Mouse (Mus musculus) ES-Bruce4 (cell line): ENCODE data around the gene Paqr3. TPM values are rescaled to one million over a fixed set of nuclear protein-coding genes. Genes with fewer than 3 reads are reported as not detected.

ENCODE experiments used
- H3K27ac ChIP-seq: 2 replicates; pipeline ENCODE4 v1.5.1; 2012; ENCODE audit warnings: low read length, inconsistent platforms; ENCODE audit not compliant: insufficient read depth
- H3K27me3 ChIP-seq: 2 replicates; pipeline ENCODE4 v1.6.1; 2012; ENCODE audit warnings: mild to moderate bottlenecking, low read length, inconsistent platforms; ENCODE audit not compliant: control insufficient read depth, poor library complexity, insufficient read depth, severe bottlenecking
- H3K36me3 ChIP-seq: 2 replicates; pipeline ENCODE4 v1.6.1; 2012; ENCODE audit warnings: inconsistent platforms, mild to moderate bottlenecking, low read length, moderate library complexity; ENCODE audit not compliant: control insufficient read depth, poor library complexity, insufficient read depth, severe bottlenecking
- H3K4me1 ChIP-seq: one replicate; pipeline ENCODE4 v1.8.1; 2011; ENCODE audit warnings: low read length; ENCODE audit not compliant: control insufficient read depth, insufficient read depth
- H3K4me3 ChIP-seq: 2 replicates; pipeline ENCODE4 v1.5.1; 2011; ENCODE audit warnings: low read depth, mild to moderate bottlenecking, low read length
- H3K9ac ChIP-seq: 2 replicates; pipeline ENCODE4 v1.6.1; 2012; ENCODE audit warnings: low read depth, mild to moderate bottlenecking, inconsistent platforms; ENCODE audit not compliant: poor library complexity, severe bottlenecking
- H3K9me3 ChIP-seq: replicated peaks from 2 replicates; pipeline ENCODE4 v1.6.1; 2012; ENCODE audit warnings: mild to moderate bottlenecking, low read length, inconsistent platforms; ENCODE audit not compliant: control insufficient read depth, poor library complexity, insufficient read depth, severe bottlenecking
- CTCF ChIP-seq: IDR thresholded peaks from one replicate; pipeline ENCODE4 v1.8.1; 2011; ENCODE audit warnings: low read depth, low read length
- EP300 ChIP-seq: IDR thresholded peaks from 2 replicates; pipeline ENCODE4 v1.6.1; 2011; ENCODE audit warnings: low read depth, low read length; ENCODE audit not compliant: insufficient read depth
- POLR2A ChIP-seq: IDR thresholded peaks from one replicate; pipeline ENCODE4 v1.8.1; 2011; ENCODE audit warnings: low read length; ENCODE audit not compliant: insufficient read depth
- polyA plus RNA-seq: library from polyadenylated mRNA; stranded (reverse); fragments of >200 nt; gene quantifications from 2 replicates; pipeline ENCODE4 v1.2.4, GENCODE M21; 2011; ENCODE audit warnings: low read depth; ENCODE audit not compliant: missing spikeins, insufficient read depth, insufficient read length

The Paqr3 gene
- polyA plus RNA-seq, 1 experiment = 13.4 TPM

DNA sequence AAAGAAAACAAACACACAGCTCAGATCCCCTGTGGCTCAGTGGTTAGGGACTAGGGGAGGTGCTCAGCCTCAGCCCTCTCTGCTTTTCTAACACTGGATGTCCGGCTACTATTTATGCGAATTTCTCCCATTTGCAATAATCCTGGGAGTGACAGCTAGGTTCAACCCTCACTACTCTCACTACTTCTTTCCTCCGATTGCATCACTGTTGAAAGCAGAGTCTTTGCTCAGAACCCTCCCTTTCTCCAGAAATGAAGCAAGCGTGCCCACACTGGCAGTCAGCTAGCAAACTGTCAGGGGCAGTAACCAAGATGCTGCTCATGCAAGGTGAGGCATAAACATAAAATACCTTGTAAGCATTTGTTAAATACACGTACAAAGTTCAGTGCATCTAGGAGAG is 3.1 kb downstream of the Paqr3 start:
- Histone ChIP-seq H3K9me3 (no peaks in the 10 kb centered on the region), H3K9ac (no peak overlapping the region), H3K27ac (no peak overlapping the region), H3K4me3 (no peak overlapping the region), H3K36me3 (no peaks in the 10 kb centered on the region), H3K4me1 (peaks cover 2% of the 10 kb centered on the region), H3K27me3 (no peaks in the 10 kb centered on the region)
- TF ChIP-seq CTCF = no peak
- TF ChIP-seq EP300 = no peak
- TF ChIP-seq POLR2A = no peak

DNA sequence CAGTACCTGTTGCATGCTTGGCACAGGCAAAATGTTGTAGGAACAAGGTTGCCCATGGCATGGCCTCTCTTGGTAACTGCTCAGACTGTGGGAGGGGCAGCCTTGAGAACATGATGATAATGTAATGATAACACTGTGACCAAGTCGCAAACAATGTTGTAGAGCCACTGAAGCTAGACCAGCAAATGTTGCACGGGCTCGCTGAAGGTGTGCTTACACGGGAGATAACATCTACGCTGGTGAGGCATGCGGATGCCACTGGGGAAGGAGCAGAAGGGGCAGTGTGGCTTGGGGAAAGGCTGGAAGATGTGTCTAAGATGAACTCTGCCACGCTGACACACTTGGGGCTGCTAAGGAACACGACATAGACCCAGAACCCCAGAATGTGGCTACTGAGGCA is 11.4 kb downstream of the Paqr3 start:
- no peak for TF ChIP-seq CTCF
- no peak for TF ChIP-seq POLR2A
- no peak for TF ChIP-seq EP300
- Histone ChIP-seq H3K27me3 (no peaks in the 10 kb centered on the region), H3K27ac (no peak overlapping the region), H3K4me1 (no peaks in the 10 kb centered on the region), H3K36me3 (no peaks in the 10 kb centered on the region; the same call in 1 of the 2 replicates), H3K9me3 (no peaks in the 10 kb centered on the region), H3K4me3 (no peak overlapping the region), H3K9ac (no peak overlapping the region)

DNA sequence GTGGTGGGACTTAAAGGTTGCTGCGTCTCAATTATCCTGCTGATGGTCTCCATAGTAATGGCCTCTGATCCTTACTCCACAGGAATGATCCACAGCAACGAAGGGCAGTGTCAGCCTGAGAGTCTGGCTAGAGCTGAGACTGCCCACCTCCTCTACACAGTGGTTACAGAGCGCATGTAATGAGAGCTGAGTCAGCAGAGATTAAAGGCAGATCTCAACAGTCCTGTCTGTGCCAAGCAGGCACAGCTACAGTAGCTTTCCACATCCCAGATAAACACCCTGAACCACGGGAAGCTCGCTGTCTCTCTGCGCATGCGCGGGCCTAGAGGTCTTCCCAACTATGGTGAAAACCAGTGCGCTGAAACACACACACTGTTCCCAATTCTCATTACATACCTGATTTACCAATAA is 13.8 kb downstream of the Paqr3 start:
- Histone ChIP-seq H3K9me3 (no peaks in the 10 kb centered on the region), H3K4me3 (no peak overlapping the region), H3K27ac (no peak overlapping the region), H3K27me3 (no peaks in the 10 kb centered on the region), H3K4me1 (no peaks in the 10 kb centered on the region), H3K9ac (no peak overlapping the region), H3K36me3 (no peaks in the 10 kb centered on the region; the same call in 1 of the 2 replicates)
- TF ChIP-seq EP300 (no peak), CTCF (no peak), POLR2A (no peak)

DNA sequence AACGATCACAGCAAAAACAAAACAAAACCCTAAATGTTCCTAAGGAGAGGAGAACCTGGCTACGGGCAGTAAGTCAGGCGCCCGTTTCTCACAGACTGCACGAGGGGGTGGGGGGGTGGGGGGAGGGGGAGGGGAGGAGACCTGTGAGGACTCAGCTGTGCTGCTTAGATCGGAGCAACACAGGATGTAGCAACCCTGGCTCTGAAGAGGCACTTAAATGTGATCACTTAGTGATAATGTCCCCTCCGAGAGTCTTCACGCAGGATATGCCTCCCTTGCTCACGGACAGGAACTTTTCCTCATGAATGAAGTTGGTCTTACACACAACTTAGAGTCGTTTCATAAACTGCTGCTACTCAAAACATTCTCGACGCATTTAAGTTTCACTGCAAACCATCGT is 16.1 kb downstream of the Paqr3 start:
- no peaks in the 10 kb centered on the region for H3K27me3 ChIP-seq
- H3K9ac ChIP-seq = no peak overlapping the region
- no peak overlapping the region for H3K4me3 ChIP-seq
- H3K27ac ChIP-seq = no peak overlapping the region
- TF ChIP-seq EP300 = no peak
- no peak for TF ChIP-seq POLR2A
- TF ChIP-seq CTCF = no peak
- no peaks in the 10 kb centered on the region for H3K9me3 ChIP-seq
- no peaks in the 10 kb centered on the region for H3K4me1 ChIP-seq
- no peaks in the 10 kb centered on the region; the same call in 1 of the 2 replicates for H3K36me3 ChIP-seq

DNA sequence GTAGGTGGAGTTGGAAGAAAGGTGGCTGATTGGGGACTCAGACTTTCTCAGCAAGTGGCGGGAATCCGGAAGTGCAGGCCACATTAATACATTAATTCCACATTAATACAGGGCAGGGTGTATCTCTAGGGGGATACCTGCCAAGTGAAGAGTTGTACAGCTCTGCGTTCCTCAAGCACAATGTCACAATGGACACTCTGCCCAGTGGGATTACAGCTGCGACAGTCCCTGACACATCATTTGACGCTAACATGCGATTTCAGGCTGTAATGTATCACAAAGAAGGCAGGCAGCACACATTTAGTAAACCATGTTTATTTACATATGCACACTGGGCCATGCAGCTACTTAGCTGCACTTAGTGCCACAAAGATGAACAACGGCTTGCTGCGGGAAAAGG is 18.4 kb downstream of the Paqr3 start:
- TF ChIP-seq EP300 (no peak), POLR2A (no peak), CTCF (no peak)
- H3K9me3 ChIP-seq = no peaks in the 10 kb centered on the region
- no peak overlapping the region for H3K27ac ChIP-seq
- H3K27me3 ChIP-seq = no peaks in the 10 kb centered on the region
- H3K36me3 ChIP-seq = no peaks in the 10 kb centered on the region
- H3K4me3 ChIP-seq = no peak overlapping the region
- peaks cover 2% of the 10 kb centered on the region for H3K4me1 ChIP-seq
- H3K9ac ChIP-seq = no peak overlapping the region

DNA sequence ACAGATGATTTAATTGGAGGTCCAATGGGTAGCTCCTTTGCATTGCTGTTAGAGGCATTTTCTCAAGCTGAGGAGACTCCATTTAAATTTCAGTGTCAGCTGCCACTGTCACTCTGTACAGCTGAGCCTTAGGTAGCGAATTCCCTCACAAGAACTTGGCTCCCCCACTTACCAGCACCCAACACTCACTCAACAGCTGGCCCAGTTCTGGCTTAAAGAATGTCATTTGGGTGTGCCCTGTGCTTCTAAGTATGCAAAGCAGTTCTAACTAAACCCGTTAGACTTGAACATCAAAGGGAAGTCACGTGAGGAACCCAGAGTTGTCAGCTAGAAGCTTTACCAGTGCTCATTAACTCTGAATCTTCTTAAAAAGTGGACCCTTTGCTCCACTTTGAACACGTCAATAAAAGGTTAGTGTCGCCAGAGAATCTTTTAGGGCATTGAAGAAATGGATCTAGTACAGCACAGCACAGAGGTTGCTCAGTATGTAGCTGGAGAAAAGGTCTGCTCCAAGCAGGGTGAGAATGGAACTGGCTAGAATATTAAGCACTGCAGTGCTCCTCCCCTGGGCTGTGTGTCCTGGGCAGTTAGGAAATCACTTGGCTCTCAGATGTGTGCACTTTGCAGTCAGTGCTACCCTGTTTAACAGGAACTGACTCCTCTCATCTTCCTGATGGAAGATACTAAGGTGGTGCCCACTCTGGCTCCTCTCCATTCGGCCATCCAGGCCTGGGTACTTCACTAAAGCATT is 21.2 kb downstream of the Paqr3 start:
- Histone ChIP-seq H3K27ac (no peak overlapping the region), H3K27me3 (no peaks in the 10 kb centered on the region), H3K9ac (no peak overlapping the region), H3K4me3 (no peak overlapping the region), H3K9me3 (no peaks in the 10 kb centered on the region), H3K4me1 (peaks cover 2% of the 10 kb centered on the region), H3K36me3 (no peaks in the 10 kb centered on the region)
- no peak for TF ChIP-seq CTCF
- TF ChIP-seq POLR2A = no peak
- no peak for TF ChIP-seq EP300
